Mouse (Mus musculus) midbrain, embryonic 12.5 days (tissue): ENCODE results near the gene Kcnj15. TPM values are rescaled to one million over a fixed set of nuclear protein-coding genes. Genes with fewer than 3 reads are reported as not detected.

Experiments
- ATAC-seq: fragments of 200-750 bp; cut with Nextera tagmentation; 2 replicates; pipeline ENCODE4 v1.8.0; 2017; ENCODE audit warnings: low read depth, moderate TSS enrichment, moderate library complexity; ENCODE audit not compliant: low FRiP score
- H3K27ac ChIP-seq: fragments of 300-500 bp; sonication (generic); replicated peaks from 2 replicates; pipeline ENCODE4 v1.5.1; 2016; ENCODE audit warnings: mild to moderate bottlenecking
- H3K27me3 ChIP-seq: fragments of 300-500 bp; sonication (generic); 2 replicates; pipeline ENCODE4 v1.6.1; 2016; ENCODE audit warnings: mild to moderate bottlenecking
- H3K36me3 ChIP-seq: fragments of 300-500 bp; sonication (generic); 2 replicates; pipeline ENCODE4 v1.6.1; 2016
- H3K4me1 ChIP-seq: fragments of 300-500 bp; sonication (generic); 2 replicates; pipeline ENCODE4 v1.6.1; 2016
- H3K4me2 ChIP-seq: fragments of 300-500 bp; sonication (generic); replicated peaks from 2 replicates; pipeline ENCODE4 v1.6.1; 2016; ENCODE audit warnings: mild to moderate bottlenecking, moderate library complexity
- H3K4me3 ChIP-seq: fragments of 300-500 bp; sonication (generic); 2 replicates; pipeline ENCODE4 v1.5.1; 2016; ENCODE audit warnings: mild to moderate bottlenecking
- H3K9ac ChIP-seq: fragments of 300-500 bp; sonication (generic); replicated peaks from 2 replicates; pipeline ENCODE4 v1.6.1; 2016; ENCODE audit warnings: mild to moderate bottlenecking, moderate library complexity
- H3K9me3 ChIP-seq: fragments of 300-500 bp; sonication (generic); 2 replicates; pipeline ENCODE4 v1.6.1; 2016; ENCODE audit warnings: mild to moderate bottlenecking
- WGBS: fragments of 180-500 bp; shearing (Covaris S2); methylation state at CpG from one replicate; pipeline ENCODE4 v1.1.7; 2016; 5-methylcytosine and 5-hydroxymethylcytosine counted together
- polyA plus RNA-seq: library from polyadenylated mRNA; unstranded; fragments of >200 nt; fragmentation: Nextera tagmentation; extraction: Ambion mirVana; gene quantifications from 2 replicates; pipeline ENCODE4 v1.2.1, GENCODE M21; 2016

Kcnj15 gene
- polyA plus RNA-seq, 1 experiment from 2014 or later: 0.19 TPM

GRCm38 (mm10) chr16:95283369-95283768, 26.0 kb downstream of the Kcnj15 start:
- H3K4me3 ChIP-seq: no peak overlapping the region
- H3K9me3 ChIP-seq: no peaks in the 10 kb centered on the region
- no peak overlapping the region for H3K9ac ChIP-seq
- no peaks in the 10 kb centered on the region for H3K4me1 ChIP-seq
- 89% methylated on average over 10 of the region's 10 CpGs for WGBS
- no peaks in the 10 kb centered on the region for H3K36me3 ChIP-seq
- no peaks in the 10 kb centered on the region for H3K27me3 ChIP-seq
- ATAC-seq: no peak
- no peak overlapping the region for H3K4me2 ChIP-seq
- no peak overlapping the region for H3K27ac ChIP-seq

- H3K27me3 ChIP-seq: no peaks in the 10 kb centered on the region
- no peak overlapping the region for H3K4me3 ChIP-seq
- no peaks in the 10 kb centered on the region for H3K4me1 ChIP-seq
- no peak for ATAC-seq
- no peaks in the 10 kb centered on the region for H3K36me3 ChIP-seq
- no peaks in the 10 kb centered on the region for H3K9me3 ChIP-seq
- WGBS: 86% methylated on average over 12 of the region's 12 CpGs
- H3K4me2 ChIP-seq: no peak overlapping the region
- no peak overlapping the region for H3K27ac ChIP-seq
- no peak overlapping the region for H3K9ac ChIP-seq
Measured at GRCm38 (mm10) chr16:95284085-95284727, 26.8 kb downstream of the Kcnj15 start.

GRCm38 (mm10) chr16:95285043-95285442, 27.7 kb downstream of the Kcnj15 start:
- WGBS: 86% methylated on average over 4 of the region's 4 CpGs
- Histone ChIP-seq H3K4me1 (no peaks in the 10 kb centered on the region), H3K27me3 (no peaks in the 10 kb centered on the region), H3K9me3 (no peaks in the 10 kb centered on the region), H3K4me3 (no peak overlapping the region), H3K36me3 (no peaks in the 10 kb centered on the region), H3K27ac (no peak overlapping the region), H3K4me2 (no peak overlapping the region), H3K9ac (no peak overlapping the region)
- no peak for ATAC-seq

- 89% methylated on average over 4 of the region's 4 CpGs for WGBS
Measured at GRCm38 (mm10) chr16:95285767-95286166, 28.4 kb downstream of the Kcnj15 start.

GRCm38 (mm10) chr16:95287656-95288055, 30.3 kb downstream of the Kcnj15 start:
- no peak overlapping the region for H3K9ac ChIP-seq
- no peak for ATAC-seq
- H3K4me1 ChIP-seq: no peaks in the 10 kb centered on the region
- no peaks in the 10 kb centered on the region for H3K27me3 ChIP-seq
- no peaks in the 10 kb centered on the region for H3K9me3 ChIP-seq
- no peak overlapping the region for H3K4me3 ChIP-seq
- no peak overlapping the region for H3K27ac ChIP-seq
- 77% methylated on average over 2 of the region's 2 CpGs for WGBS
- H3K36me3 ChIP-seq: no peaks in the 10 kb centered on the region
- no peak overlapping the region for H3K4me2 ChIP-seq

More at GRCm38 (mm10) chr16:95285767-95286166, 28.4 kb downstream of the Kcnj15 start:
- ATAC-seq: no peak
- H3K4me2 ChIP-seq: no peak overlapping the region
- no peaks in the 10 kb centered on the region for H3K4me1 ChIP-seq
- H3K9me3 ChIP-seq: no peaks in the 10 kb centered on the region
- no peak overlapping the region for H3K9ac ChIP-seq
- H3K27ac ChIP-seq: no peak overlapping the region
- H3K36me3 ChIP-seq: no peaks in the 10 kb centered on the region
- no peak overlapping the region for H3K4me3 ChIP-seq
- H3K27me3 ChIP-seq: no peaks in the 10 kb centered on the region

- Histone ChIP-seq H3K9ac (no peak overlapping the region), H3K4me3 (no peak overlapping the region), H3K4me1 (no peaks in the 10 kb centered on the region), H3K9me3 (no peaks in the 10 kb centered on the region), H3K36me3 (no peaks in the 10 kb centered on the region), H3K27me3 (no peaks in the 10 kb centered on the region), H3K27ac (no peak overlapping the region), H3K4me2 (no peak overlapping the region)
- 82% methylated on average over 3 of the region's 3 CpGs for WGBS
- no peak for ATAC-seq
Measured at GRCm38 (mm10) chr16:95289375-95289774, 32.0 kb downstream of the Kcnj15 start.

GRCm38 (mm10) chr16:95291450-95292101, 34.2 kb downstream of the Kcnj15 start:
- WGBS: 73% methylated on average over 10 of the region's 10 CpGs
- Histone ChIP-seq H3K9me3 (no peaks in the 10 kb centered on the region), H3K9ac (no peak overlapping the region), H3K36me3 (no peaks in the 10 kb centered on the region), H3K4me2 (no peak overlapping the region), H3K27ac (no peak overlapping the region), H3K4me3 (no peak overlapping the region), H3K4me1 (no peaks in the 10 kb centered on the region), H3K27me3 (no peaks in the 10 kb centered on the region)
- no peak for ATAC-seq

- 83% methylated on average over 14 of the region's 14 CpGs for WGBS
- no peak for ATAC-seq
- H3K27ac ChIP-seq: no peak overlapping the region
- H3K4me1 ChIP-seq: no peaks in the 10 kb centered on the region
- H3K27me3 ChIP-seq: no peaks in the 10 kb centered on the region
- H3K9me3 ChIP-seq: no peaks in the 10 kb centered on the region
- H3K36me3 ChIP-seq: no peaks in the 10 kb centered on the region
- no peak overlapping the region for H3K9ac ChIP-seq
- no peak overlapping the region for H3K4me3 ChIP-seq
- no peak overlapping the region for H3K4me2 ChIP-seq
Measured at GRCm38 (mm10) chr16:95292843-95293505, 35.6 kb downstream of the Kcnj15 start.

GRCm38 (mm10) chr16:95297651-95298050, 40.3 kb downstream of the Kcnj15 start:
- Histone ChIP-seq H3K9me3 (no peaks in the 10 kb centered on the region), H3K27ac (no peak overlapping the region), H3K27me3 (no peaks in the 10 kb centered on the region), H3K36me3 (no peaks in the 10 kb centered on the region), H3K9ac (no peak overlapping the region), H3K4me1 (no peaks in the 10 kb centered on the region), H3K4me3 (no peak overlapping the region), H3K4me2 (no peak overlapping the region)
- no peak for ATAC-seq
- WGBS: 86% methylated on average over 3 of the region's 3 CpGs

GRCm38 (mm10) chr16:95301667-95302066, 44.3 kb downstream of the Kcnj15 start:
- no peak overlapping the region for H3K9ac ChIP-seq
- no peaks in the 10 kb centered on the region for H3K4me1 ChIP-seq
- H3K9me3 ChIP-seq: no peaks in the 10 kb centered on the region
- H3K4me3 ChIP-seq: no peak overlapping the region
- H3K27me3 ChIP-seq: no peaks in the 10 kb centered on the region
- WGBS: 88% methylated on average over 3 of the region's 3 CpGs
- no peak overlapping the region for H3K4me2 ChIP-seq
- H3K36me3 ChIP-seq: no peaks in the 10 kb centered on the region
- no peak for ATAC-seq
- H3K27ac ChIP-seq: no peak overlapping the region

- Histone ChIP-seq H3K36me3 (no peaks in the 10 kb centered on the region), H3K9me3 (no peaks in the 10 kb centered on the region), H3K9ac (no peak overlapping the region), H3K4me1 (no peaks in the 10 kb centered on the region), H3K4me2 (no peak overlapping the region), H3K27me3 (no peaks in the 10 kb centered on the region), H3K27ac (no peak overlapping the region), H3K4me3 (no peak overlapping the region)
- 75% methylated on average over 9 of the region's 9 CpGs for WGBS
- ATAC-seq: no peak
Measured at GRCm38 (mm10) chr16:95303676-95304075, 46.3 kb downstream of the Kcnj15 start.

GRCm38 (mm10) chr16:95307823-95308360, 50.5 kb downstream of the Kcnj15 start:
- H3K4me1 ChIP-seq: no peaks in the 10 kb centered on the region
- H3K36me3 ChIP-seq: no peaks in the 10 kb centered on the region
- no peak overlapping the region for H3K9ac ChIP-seq
- no peaks in the 10 kb centered on the region for H3K9me3 ChIP-seq
- no peaks in the 10 kb centered on the region for H3K27me3 ChIP-seq
- 91% methylated on average over 3 of the region's 3 CpGs for WGBS
- H3K4me3 ChIP-seq: no peak overlapping the region
- H3K4me2 ChIP-seq: no peak overlapping the region
- no peak overlapping the region for H3K27ac ChIP-seq
- ATAC-seq: no peak
